ENCODE assay signal across 10 mouse cellular contexts in the genomic region with DNA sequence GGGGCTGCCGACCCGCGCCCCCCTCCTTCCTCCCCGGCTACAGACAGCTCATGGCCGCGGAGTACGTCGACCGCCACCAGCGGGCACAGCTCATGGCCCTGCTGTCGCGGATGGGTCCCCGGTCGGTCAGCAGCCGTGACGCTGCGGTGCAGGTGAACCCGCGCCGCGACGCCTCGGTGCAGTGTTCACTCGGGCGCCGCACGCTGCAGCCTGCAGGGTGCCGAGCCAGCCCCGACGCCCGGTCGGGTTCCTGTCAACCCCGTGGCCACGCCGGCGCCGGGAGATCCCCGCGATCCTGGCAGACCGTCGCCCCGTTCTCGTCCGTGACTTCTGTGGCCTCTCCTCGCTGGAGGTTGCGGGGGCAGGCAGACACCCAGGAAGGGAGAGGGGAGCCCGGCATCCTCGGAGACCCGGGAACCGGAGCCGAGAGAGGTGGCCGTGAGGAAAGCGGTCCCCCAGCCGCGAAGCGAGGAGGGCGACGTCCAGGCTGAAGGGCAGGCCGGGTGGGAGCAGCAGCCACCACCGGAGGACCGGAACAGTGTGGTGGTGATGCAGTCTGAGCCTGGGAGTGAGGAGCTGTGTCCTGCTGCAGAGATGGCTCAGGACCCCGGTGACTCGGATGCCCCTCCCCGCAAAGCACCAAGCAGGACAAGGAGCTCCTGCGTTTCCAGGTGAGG. TPM values are rescaled to one million over a fixed set of nuclear protein-coding genes. Genes with fewer than 3 reads are reported as not detected.
A peak's percentile ranks its signal among the peaks of the same experiment; 100 is the strongest.
DNase-seq lines count a peak whose midpoint lies in the region; ATAC-seq and TF ChIP-seq lines count a peak whose summit lies in the region.
"Not testable (repeated sequence)": the region's sequence is repeated elsewhere in the genome, so short reads cannot be mapped to it uniquely, and the experiment has no call there.
"Had no signal": no experiment of that assay in that cellular context is flagged by ENCODE, and none has a peak within 500 bp of the region (broad histone marks: within the 10 kb centered on the region; RNA-seq: fewer than 3 reads in every experiment).

No protein-coding gene starts in this region.

- peak; percentile 28 for DNase-seq in forebrain, embryonic 10.5 days (ENCODE audit: extremely low spot score, low spot score)
- not testable (repeated sequence) for DNase-seq in heart, embryonic 10.5 days (ENCODE audit: low spot score); hindbrain, embryonic 14.5 days (ENCODE audit: low spot score); midbrain, postnatal 0 days (ENCODE audit: low spot score)
- peak; percentile 16 to 41 for DNase-seq in kidney, postnatal 4 days
- peak; percentile 8 for DNase-seq in lung, embryonic 14.5 days

- peak overlapping the region; percentile 21; the same call in 1 of the 2 replicates for H3K27ac ChIP-seq in bone marrow, adult 2 months (ENCODE audit: control insufficient read depth, insufficient read depth, low read depth, low read length, poor library complexity)
- H3K27ac ChIP-seq in forebrain, embryonic 10.5 days; heart, embryonic 10.5 days; hindbrain, embryonic 14.5 days; lung, embryonic 14.5 days (ENCODE audit: low read depth); midbrain, postnatal 0 days (ENCODE audit: low read depth, low read length); stomach, embryonic 16.5 days (ENCODE audit: low read length): not testable (repeated sequence)

- H3K9ac ChIP-seq in hindbrain, embryonic 14.5 days = peak overlapping the region; percentile 49
- H3K9ac ChIP-seq in lung, embryonic 14.5 days = 0 out of 2 replicates have a peak overlapping the region, but pooled peaks have one; percentile 13
- peak overlapping the region; percentile 33; the same call in 1 of the 2 replicates for H3K9ac ChIP-seq in midbrain, postnatal 0 days (replicated peaks; ENCODE audit: low read length, poor library complexity, severe bottlenecking)
- peak overlapping the region; percentile 54 for H3K9ac ChIP-seq in stomach, embryonic 16.5 days (ENCODE audit: low read length)

- H3K4me1 ChIP-seq in bone marrow, adult 2 months (ENCODE audit: control insufficient read depth, insufficient read depth, low read length); heart, embryonic 10.5 days; hindbrain, embryonic 14.5 days (replicated peaks; ENCODE audit: control insufficient read depth, insufficient read depth, low read length); lung, embryonic 14.5 days (ENCODE audit: insufficient read depth); midbrain, postnatal 0 days (ENCODE audit: insufficient read depth, low read length); stomach, embryonic 16.5 days (ENCODE audit: control insufficient read depth, insufficient read depth, low read length): not testable (repeated sequence)
- peaks cover 11% of the 10 kb centered on the region for H3K4me1 ChIP-seq in forebrain, embryonic 10.5 days

- H3K4me3 ChIP-seq in bone marrow, adult 2 months (replicated peaks; ENCODE audit: control insufficient read depth, low read depth, low read length) = not testable (repeated sequence)
- H3K4me3 ChIP-seq in forebrain, embryonic 10.5 days = peak overlapping the region; percentile 50
- peak overlapping the region; percentile 60 for H3K4me3 ChIP-seq in heart, embryonic 10.5 days
- peak overlapping the region; percentile 35 for H3K4me3 ChIP-seq in hindbrain, embryonic 14.5 days (replicated peaks; ENCODE audit: low read length)
- peak overlapping the region; percentile 36 for H3K4me3 ChIP-seq in lung, embryonic 14.5 days (ENCODE audit: low read depth, low read length)
- H3K4me3 ChIP-seq in midbrain, postnatal 0 days (ENCODE audit: low read depth, low read length) = peak overlapping the region; percentile 31
- peak overlapping the region; percentile 41 for H3K4me3 ChIP-seq in stomach, embryonic 16.5 days (replicated peaks; ENCODE audit: low read length)

- H3K27me3 ChIP-seq in forebrain, embryonic 10.5 days (ENCODE audit: poor library complexity, severe bottlenecking) = peaks cover 65% of the 10 kb centered on the region
- H3K27me3 ChIP-seq in heart, embryonic 10.5 days (ENCODE audit: insufficient read depth, poor library complexity, severe bottlenecking) = peaks cover 51% of the 10 kb centered on the region
- not testable (repeated sequence) for H3K27me3 ChIP-seq in hindbrain, embryonic 14.5 days (ENCODE audit: control insufficient read depth, insufficient read depth, low read length); midbrain, postnatal 0 days (ENCODE audit: insufficient read depth, low read length); stomach, embryonic 16.5 days (ENCODE audit: control insufficient read depth, insufficient read depth, low read length)
- H3K27me3 ChIP-seq in lung, embryonic 14.5 days (ENCODE audit: insufficient read depth, low read length) = peaks cover 19% of the 10 kb centered on the region

- H3K36me3 ChIP-seq in forebrain, embryonic 10.5 days (replicated peaks); heart, embryonic 10.5 days; hindbrain, embryonic 14.5 days (replicated peaks; ENCODE audit: control insufficient read depth, insufficient read depth); lung, embryonic 14.5 days (ENCODE audit: insufficient read depth); midbrain, postnatal 0 days (ENCODE audit: insufficient read depth, low read length); stomach, embryonic 16.5 days (ENCODE audit: control insufficient read depth, insufficient read depth, low read length): not testable (repeated sequence)

- TF ChIP-seq CTCF in bone marrow, adult 2 months (IDR thresholded peaks at IDR 0.05; ENCODE audit: control insufficient read depth, insufficient read depth, low read length); lung, embryonic 14.5 days (IDR thresholded peaks at IDR 0.05; ENCODE audit: low read depth); midbrain, postnatal 0 days (IDR thresholded peaks at IDR 0.05): not testable (repeated sequence)

- ATAC-seq in hindbrain, embryonic 14.5 days (ENCODE audit: low FRiP score) = peak; percentile 81
- peak; percentile 58 for ATAC-seq in lung, embryonic 14.5 days (ENCODE audit: insufficient read depth)
- peak; percentile 60 for ATAC-seq in midbrain, postnatal 0 days (ENCODE audit: low FRiP score)
- peak; percentile 62; the same call in 1 of the 2 replicates for ATAC-seq in stomach, embryonic 16.5 days (ENCODE audit: insufficient read depth, low FRiP score)

- not testable (repeated sequence) for H3K9me3 ChIP-seq in forebrain, embryonic 10.5 days; heart, embryonic 10.5 days; hindbrain, embryonic 14.5 days (ENCODE audit: control insufficient read depth, low read length); lung, embryonic 14.5 days (ENCODE audit: low read depth, low read length); midbrain, postnatal 0 days (ENCODE audit: low read length); stomach, embryonic 16.5 days (replicated peaks; ENCODE audit: control insufficient read depth, low read length)

- 4% methylated on average over 56 of the region's 65 CpGs for WGBS in bone marrow, adult 2 months
- 3% methylated on average over 49 of the region's 65 CpGs for WGBS in forebrain, embryonic 10.5 days
- 2% methylated on average over 60 of the region's 65 CpGs for WGBS in heart, embryonic 10.5 days
- WGBS in hindbrain, embryonic 14.5 days = 2% methylated on average over 48 of the region's 65 CpGs
- 3% methylated on average over 39 of the region's 65 CpGs for WGBS in lung, embryonic 14.5 days
- 2% methylated on average over 27 of the region's 65 CpGs for WGBS in midbrain, postnatal 0 days
- 2% methylated on average over 47 of the region's 65 CpGs for WGBS in stomach, embryonic 16.5 days

- H3K4me2 ChIP-seq in hindbrain, embryonic 14.5 days (replicated peaks) = peak overlapping the region; percentile 66
- peak overlapping the region; percentile 62 for H3K4me2 ChIP-seq in lung, embryonic 14.5 days
- peak overlapping the region; percentile 46 for H3K4me2 ChIP-seq in midbrain, postnatal 0 days (ENCODE audit: low read depth, low read length, poor library complexity, severe bottlenecking)
- peak overlapping the region; percentile 69 for H3K4me2 ChIP-seq in stomach, embryonic 16.5 days (ENCODE audit: low read depth, low read length)

- not testable (repeated sequence) for TF ChIP-seq POLR2A in bone marrow, adult 2 months (IDR thresholded peaks at IDR 0.05; ENCODE audit: borderline replicate concordance, control insufficient read depth, low read depth, low read length)

RNA-seq across cellular contexts. Expression of a gene that starts 7.1 kb away (rescaled TPM):
- not detected in 2 replicates for polyA plus RNA-seq in bone marrow, adult 2 months (2011; ENCODE audit: insufficient read depth, insufficient read length, low replicate concordance, missing spikeins)
- polyA plus RNA-seq in forebrain, embryonic 10.5 days (2016; fragmentation: Nextera tagmentation; extraction: Ambion mirVana) = 2.2 and 2.4 TPM in 2 replicates
- 0.14 and 0.30 TPM in 2 replicates for polyA plus RNA-seq in heart, embryonic 10.5 days (2016; fragmentation: Nextera tagmentation; extraction: Ambion mirVana)
- 37.6 and 38.2 TPM in 2 replicates for polyA plus RNA-seq in hindbrain, embryonic 14.5 days (2014; fragmentation: Nextera tagmentation; extraction: Ambion mirVana)
- 0.28 and 0.80 TPM in 2 replicates for polyA plus RNA-seq in lung, embryonic 14.5 days (2014; fragmentation: Nextera tagmentation; extraction: Ambion mirVana)
- 17.0 and 19.9 TPM in 2 replicates for total RNA-seq in midbrain, postnatal 0 days (2014; rRNA removed)
- polyA plus RNA-seq in midbrain, postnatal 0 days (2015; fragmentation: Nextera tagmentation; extraction: Ambion mirVana) = 24.4 and 32.6 TPM in 2 replicates
- polyA plus RNA-seq in stomach, embryonic 16.5 days (2015; fragmentation: Nextera tagmentation; extraction: Ambion mirVana) = 8.1 and 9.1 TPM in 2 replicates
- total RNA-seq: CH12.LX; gastrocnemius, postnatal 25 days had no signal

RNA-seq across cellular contexts. Expression of a gene that starts 39.2 kb away (rescaled TPM):
- polyA plus RNA-seq in bone marrow, adult 2 months (2011; ENCODE audit: insufficient read depth, insufficient read length, low replicate concordance, missing spikeins) = not detected in 2 replicates
- polyA plus RNA-seq in forebrain, embryonic 10.5 days (2016; fragmentation: Nextera tagmentation; extraction: Ambion mirVana) = not detected in 2 replicates
- polyA plus RNA-seq in heart, embryonic 10.5 days (2016; fragmentation: Nextera tagmentation; extraction: Ambion mirVana) = not detected in 2 replicates
- not detected in 2 replicates for polyA plus RNA-seq in hindbrain, embryonic 14.5 days (2014; fragmentation: Nextera tagmentation; extraction: Ambion mirVana)
- not detected in 2 replicates for polyA plus RNA-seq in lung, embryonic 14.5 days (2014; fragmentation: Nextera tagmentation; extraction: Ambion mirVana)
- total RNA-seq in midbrain, postnatal 0 days (2014; rRNA removed) = not detected in 2 replicates
- not detected in 2 replicates for polyA plus RNA-seq in midbrain, postnatal 0 days (2015; fragmentation: Nextera tagmentation; extraction: Ambion mirVana)
- not detected in 2 replicates for polyA plus RNA-seq in stomach, embryonic 16.5 days (2015; fragmentation: Nextera tagmentation; extraction: Ambion mirVana)
- total RNA-seq: CH12.LX; gastrocnemius, postnatal 25 days had no signal
